Mouse (Mus musculus): Measurements from ENCODE around the gene Lsamp. TPM values are rescaled to one million over a fixed set of nuclear protein-coding genes. Genes with fewer than 3 reads are reported as not detected.

The Lsamp gene
- polyA plus RNA-seq, 1 experiment from 2014 or later = 21.5 TPM

DNA sequence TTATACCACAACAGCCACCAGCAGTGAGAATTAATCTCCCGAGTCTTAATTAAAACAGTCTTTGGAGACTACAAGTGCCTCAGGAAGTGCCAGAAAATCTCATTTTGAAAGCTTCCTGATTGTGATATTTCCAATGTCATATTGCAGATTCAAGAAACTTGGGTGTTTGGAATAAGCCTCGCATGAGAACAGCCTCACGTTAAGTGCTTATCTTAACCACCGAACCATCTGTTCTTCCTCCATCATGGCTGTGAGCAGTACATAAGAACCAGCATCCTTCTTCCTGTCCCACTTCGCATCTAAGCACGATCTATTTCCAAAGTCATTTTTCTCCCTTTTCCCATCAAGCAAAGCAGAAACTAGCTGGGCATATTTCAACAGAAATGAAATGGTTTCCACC lies 1780.1 kb downstream of the Lsamp start:
- no peaks in the 10 kb centered on the region for H3K36me3 ChIP-seq (ENCODE audit: control insufficient read depth, insufficient read depth, low read length)
- H3K4me2 ChIP-seq (ENCODE audit: low read depth, low read length, severe bottlenecking) = no peak overlapping the region
- no peaks in the 10 kb centered on the region for H3K9me3 ChIP-seq (ENCODE audit: control insufficient read depth, low read length)
- WGBS = 91% methylated on average over 6 of the region's 6 CpGs
- H3K4me1 ChIP-seq (replicated peaks; ENCODE audit: control insufficient read depth, insufficient read depth, low read length) = no peaks in the 10 kb centered on the region
- ATAC-seq (replicated peaks; ENCODE audit: low FRiP score) (no peak), DNase-seq (ENCODE audit: low spot score) (no peak)
- H3K27ac ChIP-seq (ENCODE audit: low read depth, low read length) = no peak overlapping the region
- no peak overlapping the region for H3K9ac ChIP-seq (ENCODE audit: low read length)
- H3K27me3 ChIP-seq (ENCODE audit: control insufficient read depth, insufficient read depth, low read length) = no peaks in the 10 kb centered on the region
- H3K4me3 ChIP-seq (ENCODE audit: low read depth, low read length) = no peak overlapping the region

- ATAC-seq (replicated peaks; ENCODE audit: low FRiP score) (peak; percentile 84), DNase-seq (ENCODE audit: low spot score) (peak; percentile 55)
- H3K4me2 ChIP-seq (ENCODE audit: low read depth, low read length, severe bottlenecking) = no peak overlapping the region
- H3K27ac ChIP-seq (ENCODE audit: low read depth, low read length) = no peak overlapping the region
- H3K4me1 ChIP-seq (replicated peaks; ENCODE audit: control insufficient read depth, insufficient read depth, low read length) = no peaks in the 10 kb centered on the region
- no peaks in the 10 kb centered on the region for H3K9me3 ChIP-seq (ENCODE audit: control insufficient read depth, low read length)
- H3K27me3 ChIP-seq (ENCODE audit: control insufficient read depth, insufficient read depth, low read length) = no peaks in the 10 kb centered on the region
- H3K9ac ChIP-seq (ENCODE audit: low read length) = no peak overlapping the region
- H3K36me3 ChIP-seq (ENCODE audit: control insufficient read depth, insufficient read depth, low read length) = no peaks in the 10 kb centered on the region
- no peak overlapping the region for H3K4me3 ChIP-seq (ENCODE audit: low read depth, low read length)
- 68% methylated on average over 4 of the region's 4 CpGs for WGBS
Observed at GRCm38 (mm10) chr16:41771427-41772125, 1787.4 kb downstream of the Lsamp start.

GRCm38 (mm10) chr16:41777586-41777985 lies 1793.4 kb downstream of the Lsamp start:
- Histone ChIP-seq H3K9me3 (ENCODE audit: control insufficient read depth, low read length) (no peaks in the 10 kb centered on the region), H3K4me3 (ENCODE audit: low read depth, low read length) (no peak overlapping the region), H3K4me2 (ENCODE audit: low read depth, low read length, severe bottlenecking) (no peak overlapping the region), H3K27ac (ENCODE audit: low read depth, low read length) (no peak overlapping the region), H3K9ac (ENCODE audit: low read length) (no peak overlapping the region), H3K27me3 (ENCODE audit: control insufficient read depth, insufficient read depth, low read length) (no peaks in the 10 kb centered on the region), H3K4me1 (replicated peaks; ENCODE audit: control insufficient read depth, insufficient read depth, low read length) (no peaks in the 10 kb centered on the region), H3K36me3 (ENCODE audit: control insufficient read depth, insufficient read depth, low read length) (no peaks in the 10 kb centered on the region)
- ATAC-seq (replicated peaks; ENCODE audit: low FRiP score) (no peak), DNase-seq (ENCODE audit: low spot score) (no peak)
- 83% methylated on average over 1 of the region's 1 CpGs for WGBS

- Histone ChIP-seq H3K4me1 (replicated peaks; ENCODE audit: control insufficient read depth, insufficient read depth, low read length) (no peaks in the 10 kb centered on the region; the same call in 1 of the 2 replicates), H3K27me3 (ENCODE audit: control insufficient read depth, insufficient read depth, low read length) (no peaks in the 10 kb centered on the region), H3K9me3 (ENCODE audit: control insufficient read depth, low read length) (no peaks in the 10 kb centered on the region), H3K27ac (ENCODE audit: low read depth, low read length) (no peak overlapping the region), H3K36me3 (ENCODE audit: control insufficient read depth, insufficient read depth, low read length) (no peaks in the 10 kb centered on the region), H3K4me2 (ENCODE audit: low read depth, low read length, severe bottlenecking) (no peak overlapping the region), H3K9ac (ENCODE audit: low read length) (no peak overlapping the region), H3K4me3 (ENCODE audit: low read depth, low read length) (no peak overlapping the region)
- WGBS = 92% methylated on average over 2 of the region's 2 CpGs
- DNase-seq (ENCODE audit: low spot score) (no peak), ATAC-seq (replicated peaks; ENCODE audit: low FRiP score) (no peak)
Observed at GRCm38 (mm10) chr16:41785600-41785999, 1801.4 kb downstream of the Lsamp start.

DNA sequence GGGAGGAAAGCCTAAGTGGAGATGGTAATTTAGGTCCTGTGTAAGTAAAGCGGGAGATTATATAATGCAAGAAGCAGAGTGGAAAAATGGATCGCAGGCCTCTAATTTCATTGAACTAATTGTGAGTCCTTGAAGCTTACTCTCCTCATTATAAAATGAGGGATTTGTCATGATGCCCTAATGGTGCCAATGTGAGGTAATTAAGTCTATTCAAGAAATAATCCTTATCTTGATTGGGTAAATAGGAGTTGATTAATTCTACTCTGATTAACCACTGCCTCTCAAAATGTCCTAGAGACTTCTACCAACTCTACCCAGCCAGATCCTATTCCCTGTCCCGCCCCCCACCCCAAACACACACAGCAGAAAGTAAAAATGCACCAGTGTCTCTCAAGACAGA lies 1802.5 kb downstream of the Lsamp start:
- ATAC-seq (replicated peaks; ENCODE audit: low FRiP score) (peak; percentile 87), DNase-seq (ENCODE audit: low spot score) (no peak)
- WGBS = 47% methylated on average over 3 of the region's 3 CpGs

DNA sequence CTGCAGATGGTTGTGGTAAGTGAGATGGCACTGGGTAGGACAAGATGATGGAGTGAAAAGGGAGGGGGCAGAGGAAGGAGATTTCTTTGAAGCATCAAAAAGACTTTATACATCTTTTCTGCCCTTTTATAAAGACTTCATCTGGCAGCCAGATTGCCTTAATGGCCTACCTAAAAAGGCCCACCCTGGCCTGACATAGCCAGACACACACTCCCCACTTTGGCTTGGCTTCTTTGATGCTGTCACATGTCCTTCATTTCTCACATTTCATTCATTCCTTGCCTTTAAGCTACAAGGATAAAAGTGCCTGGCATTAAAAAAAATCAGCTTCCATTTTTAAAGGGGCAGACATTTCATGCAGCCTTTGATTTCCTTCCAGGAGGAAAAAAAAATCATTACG lies 1803.0 kb downstream of the Lsamp start:
- no peak overlapping the region for H3K9ac ChIP-seq (ENCODE audit: low read length)
- 43% methylated on average over 1 of the region's 1 CpGs for WGBS
- H3K27ac ChIP-seq (ENCODE audit: low read depth, low read length) = no peak overlapping the region
- H3K27me3 ChIP-seq (ENCODE audit: control insufficient read depth, insufficient read depth, low read length) = no peaks in the 10 kb centered on the region
- no peaks in the 10 kb centered on the region; the same call in 1 of the 2 replicates for H3K4me1 ChIP-seq (replicated peaks; ENCODE audit: control insufficient read depth, insufficient read depth, low read length)
- no peaks in the 10 kb centered on the region for H3K9me3 ChIP-seq (ENCODE audit: control insufficient read depth, low read length)
- ATAC-seq (replicated peaks; ENCODE audit: low FRiP score) (0 out of 2 replicates have a peak, but pooled peaks have one; percentile 29), DNase-seq (ENCODE audit: low spot score) (no peak)
- H3K36me3 ChIP-seq (ENCODE audit: control insufficient read depth, insufficient read depth, low read length) = no peaks in the 10 kb centered on the region
- H3K4me2 ChIP-seq (ENCODE audit: low read depth, low read length, severe bottlenecking) = no peak overlapping the region
- H3K4me3 ChIP-seq (ENCODE audit: low read depth, low read length) = no peak overlapping the region

More for the DNA sequence above, 1802.5 kb downstream of the Lsamp start:
- Histone ChIP-seq H3K27ac (ENCODE audit: low read depth, low read length) (no peak overlapping the region), H3K4me2 (ENCODE audit: low read depth, low read length, severe bottlenecking) (no peak overlapping the region), H3K9me3 (ENCODE audit: control insufficient read depth, low read length) (no peaks in the 10 kb centered on the region), H3K9ac (ENCODE audit: low read length) (no peak overlapping the region), H3K27me3 (ENCODE audit: control insufficient read depth, insufficient read depth, low read length) (no peaks in the 10 kb centered on the region), H3K36me3 (ENCODE audit: control insufficient read depth, insufficient read depth, low read length) (no peaks in the 10 kb centered on the region), H3K4me3 (ENCODE audit: low read depth, low read length) (no peak overlapping the region), H3K4me1 (replicated peaks; ENCODE audit: control insufficient read depth, insufficient read depth, low read length) (no peaks in the 10 kb centered on the region; the same call in 1 of the 2 replicates)

- ATAC-seq (replicated peaks; ENCODE audit: low FRiP score) (no peak), DNase-seq (ENCODE audit: low spot score) (no peak)
- Histone ChIP-seq H3K27ac (ENCODE audit: low read depth, low read length) (no peak overlapping the region), H3K36me3 (ENCODE audit: control insufficient read depth, insufficient read depth, low read length) (no peaks in the 10 kb centered on the region), H3K9me3 (ENCODE audit: control insufficient read depth, low read length) (no peaks in the 10 kb centered on the region), H3K4me3 (ENCODE audit: low read depth, low read length) (no peak overlapping the region), H3K4me1 (replicated peaks; ENCODE audit: control insufficient read depth, insufficient read depth, low read length) (no peaks in the 10 kb centered on the region; the same call in 1 of the 2 replicates), H3K4me2 (ENCODE audit: low read depth, low read length, severe bottlenecking) (no peak overlapping the region), H3K27me3 (ENCODE audit: control insufficient read depth, insufficient read depth, low read length) (no peaks in the 10 kb centered on the region), H3K9ac (ENCODE audit: low read length) (no peak overlapping the region)
- WGBS = 85% methylated on average over 2 of the region's 2 CpGs
Observed at GRCm38 (mm10) chr16:41790016-41790415, 1805.9 kb downstream of the Lsamp start.

DNA sequence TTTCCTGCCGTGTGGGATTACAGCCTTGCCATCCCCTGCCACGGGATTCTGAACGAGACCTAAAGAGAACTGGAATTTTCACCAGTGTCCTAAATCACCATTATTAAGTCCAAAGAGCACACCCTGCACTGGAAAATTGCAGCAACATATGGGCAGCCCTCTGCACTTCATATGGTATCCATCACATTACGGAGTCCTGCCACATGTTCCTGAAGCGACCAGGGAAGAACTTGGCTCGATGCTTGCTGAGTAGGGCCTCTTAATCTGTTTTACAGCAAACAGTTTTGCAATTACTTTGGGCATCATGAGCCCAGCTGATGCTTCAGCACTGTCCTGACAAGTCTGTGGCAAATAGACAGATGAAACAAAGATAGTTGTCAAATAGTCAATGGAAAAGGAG lies 1836.2 kb downstream of the Lsamp start:
- H3K27me3 ChIP-seq (ENCODE audit: control insufficient read depth, insufficient read depth, low read length) = no peaks in the 10 kb centered on the region
- no peak overlapping the region for H3K4me2 ChIP-seq (ENCODE audit: low read depth, low read length, severe bottlenecking)
- H3K9me3 ChIP-seq (ENCODE audit: control insufficient read depth, low read length) = no peaks in the 10 kb centered on the region
- no peak for DNase-seq (ENCODE audit: low spot score)
- no peak for ATAC-seq (replicated peaks; ENCODE audit: low FRiP score)
- no peaks in the 10 kb centered on the region for H3K36me3 ChIP-seq (ENCODE audit: control insufficient read depth, insufficient read depth, low read length)
- no peak overlapping the region for H3K27ac ChIP-seq (ENCODE audit: low read depth, low read length)
- H3K4me1 ChIP-seq (replicated peaks; ENCODE audit: control insufficient read depth, insufficient read depth, low read length) = no peaks in the 10 kb centered on the region
- no peak overlapping the region for H3K9ac ChIP-seq (ENCODE audit: low read length)
- H3K4me3 ChIP-seq (ENCODE audit: low read depth, low read length) = no peak overlapping the region
- WGBS = 84% methylated on average over 6 of the region's 6 CpGs

Data from forebrain, embryonic 11.5 days (tissue).